Mouse (Mus musculus) midbrain, embryonic 13.5 days (tissue): ENCODE measurements at regions not wholly inside any gene's neighbourhood (a gene's known extent, or its start where the extent isn't known, plus 50 kb on each side); places are given as distances from the start of the nearest gene placed in this dataset. TPM values are rescaled to one million over a fixed set of nuclear protein-coding genes. Genes with fewer than 3 reads are reported as not detected.

Experiments used
- ATAC-seq: fragments of 200-750 bp; cut with Nextera tagmentation; 2 replicates; pipeline ENCODE4 v1.8.0; 2017; ENCODE audit warnings: mild to moderate bottlenecking, moderate TSS enrichment, moderate library complexity
- H3K27ac ChIP-seq: fragments of 300-500 bp; sonication (generic); 2 replicates; pipeline ENCODE4 v1.5.1; 2015; ENCODE audit warnings: inconsistent platforms, mild to moderate bottlenecking, moderate library complexity
- H3K27me3 ChIP-seq: fragments of 300-500 bp; sonication (generic); 2 replicates; pipeline ENCODE4 v1.6.1; 2015; ENCODE audit warnings: mild to moderate bottlenecking, inconsistent platforms
- H3K36me3 ChIP-seq: fragments of 300-500 bp; sonication (generic); 2 replicates; pipeline ENCODE4 v1.6.1; 2015; ENCODE audit warnings: mild to moderate bottlenecking, inconsistent platforms
- H3K4me1 ChIP-seq: fragments of 300-500 bp; sonication (generic); replicated peaks from 2 replicates; pipeline ENCODE4 v1.6.1; 2015; ENCODE audit warnings: inconsistent platforms
- H3K4me2 ChIP-seq: fragments of 300-500 bp; sonication (generic); replicated peaks from 2 replicates; pipeline ENCODE4 v1.6.1; 2015; ENCODE audit warnings: moderate library complexity, mild to moderate bottlenecking, inconsistent platforms
- H3K4me3 ChIP-seq: fragments of 300-500 bp; sonication (generic); replicated peaks from 2 replicates; pipeline ENCODE4 v1.5.1; 2015; ENCODE audit warnings: mild to moderate bottlenecking, inconsistent platforms
- H3K9ac ChIP-seq: fragments of 300-500 bp; sonication (generic); replicated peaks from 2 replicates; pipeline ENCODE4 v1.6.1; 2015; ENCODE audit warnings: mild to moderate bottlenecking, inconsistent platforms
- H3K9me3 ChIP-seq: fragments of 300-500 bp; sonication (generic); 2 replicates; pipeline ENCODE4 v1.6.1; 2016; ENCODE audit warnings: mild to moderate bottlenecking, inconsistent platforms
- WGBS: fragments of 180-500 bp; shearing (Covaris S2); methylation state at CpG from one replicate; pipeline ENCODE4 v1.1.7; 2015; 5-methylcytosine and 5-hydroxymethylcytosine counted together
- microRNA counts: library from miRNA; unstranded; fragments of <30 nt; microRNA quantifications from one replicate; lab custom pipeline; 2016
- microRNA-seq: library from miRNA; unstranded; fragments of <30 nt; microRNA quantifications from one replicate; pipeline ENCODE4, GENCODE M21; 2016

GRCm38 (mm10) chr3:118500234-118500633, 61.7 kb upstream of the Dpyd start:
- ATAC-seq, result no peak
- 26% methylated on average over 4 of the region's 4 CpGs for WGBS
- H3K4me1 ChIP-seq, result peaks cover 3% of the 10 kb centered on the region

GRCm38 (mm10) chr3:118507582-118508237, 54.2 kb upstream of the Dpyd start:
- Histone ChIP-seq H3K27ac (no peak overlapping the region), H3K4me1 (peaks cover 18% of the 10 kb centered on the region), H3K9me3 (no peaks in the 10 kb centered on the region), H3K27me3 (no peaks in the 10 kb centered on the region), H3K4me3 (no peak overlapping the region), H3K36me3 (no peaks in the 10 kb centered on the region), H3K9ac (no peak overlapping the region), H3K4me2 (no peak overlapping the region)
- no peak for ATAC-seq
- 80% methylated on average over 7 of the region's 7 CpGs for WGBS

More at GRCm38 (mm10) chr3:118500234-118500633, 61.7 kb upstream of the Dpyd start:
- Histone ChIP-seq H3K27me3 (no peaks in the 10 kb centered on the region), H3K27ac (no peak overlapping the region), H3K4me3 (no peak overlapping the region), H3K9ac (no peak overlapping the region), H3K36me3 (no peaks in the 10 kb centered on the region), H3K9me3 (no peaks in the 10 kb centered on the region), H3K4me2 (no peak overlapping the region)

- 53% methylated on average over 4 of the region's 4 CpGs for WGBS
Measured at GRCm38 (mm10) chr3:118510837-118511236, 51.1 kb upstream of the Dpyd start.

GRCm38 (mm10) chr3:118511969-118512368, 50.0 kb upstream of the Dpyd start:
- Histone ChIP-seq H3K4me1 (peaks cover 24% of the 10 kb centered on the region), H3K9me3 (no peaks in the 10 kb centered on the region), H3K27me3 (no peaks in the 10 kb centered on the region), H3K27ac (no peak overlapping the region), H3K36me3 (peaks cover 11% of the 10 kb centered on the region), H3K9ac (no peak overlapping the region), H3K4me3 (no peak overlapping the region), H3K4me2 (no peak overlapping the region)
- 24% methylated on average over 7 of the region's 7 CpGs for WGBS
- no peak for ATAC-seq

More at GRCm38 (mm10) chr3:118510837-118511236, 51.1 kb upstream of the Dpyd start:
- peaks cover 24% of the 10 kb centered on the region for H3K4me1 ChIP-seq
- no peak overlapping the region for H3K4me3 ChIP-seq
- ATAC-seq, result peak; percentile 50; the same call in 1 of the 2 replicates
- no peaks in the 10 kb centered on the region for H3K27me3 ChIP-seq
- H3K9ac ChIP-seq, result no peak overlapping the region
- no peaks in the 10 kb centered on the region for H3K9me3 ChIP-seq
- H3K27ac ChIP-seq, result no peak overlapping the region
- no peak overlapping the region for H3K4me2 ChIP-seq
- peaks cover 8% of the 10 kb centered on the region for H3K36me3 ChIP-seq

MicroRNAs encoded in the stretch of these regions (microRNA counts, 519-probe panel; counts per million panel counts)
- microRNA mmu-miR-137 (lab: Ali Mortazavi, UCI), result 5,408 counts per million, percentile 90 among the panel's probes with 10 or more counts

Small RNA genes in the stretch of these regions (microRNA-seq; reads per million reads assigned to microRNA genes)
- gene Gm24155 (not detected), gene Mir137 (9,732 reads per million, percentile 96 among the genes with 10 or more reads in this experiment)
